ENCODE assay signal across 25 mouse cellular contexts in the genomic region with DNA sequence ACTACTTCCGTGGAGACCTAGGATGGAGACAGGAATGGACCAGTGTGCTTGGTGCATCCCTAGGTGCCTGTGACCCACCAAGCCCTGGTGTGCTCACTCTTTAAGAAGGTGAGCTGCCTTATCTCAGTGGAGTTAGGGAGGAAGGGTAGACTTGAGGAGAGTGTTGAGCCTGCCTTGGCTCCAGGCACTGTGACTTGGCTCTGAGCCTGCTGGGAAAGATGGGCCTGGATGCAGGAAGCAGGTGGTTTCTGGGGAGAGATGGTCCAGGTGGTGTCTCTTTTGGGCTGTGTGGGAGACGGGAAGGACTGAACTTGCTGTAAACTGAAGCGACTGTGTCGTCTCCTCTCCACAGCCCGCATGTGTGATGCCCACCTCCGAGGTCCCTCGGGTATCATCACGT. TPM values are rescaled to one million over a fixed set of nuclear protein-coding genes. Genes with fewer than 3 reads are reported as not detected.
"Had no signal": no experiment of that assay in that cellular context is flagged by ENCODE, and none has a peak within 500 bp of the region (broad histone marks: within the 10 kb centered on the region; RNA-seq: fewer than 3 reads in every experiment).

No protein-coding gene starts in this region.

- H3K4me3 ChIP-seq: layer of hippocampus, adult 2 months; limb, embryonic 10.5 days; limb, embryonic 13.5 days; liver, embryonic 12.5 days; liver, embryonic 15.5 days; lung, embryonic 15.5 days; stomach, embryonic 15.5 days had no signal

- H3K27ac ChIP-seq: layer of hippocampus, adult 2 months; limb, embryonic 10.5 days; limb, embryonic 13.5 days; liver, embryonic 12.5 days; liver, embryonic 15.5 days; lung, embryonic 15.5 days; stomach, embryonic 15.5 days had no signal

- H3K9me3 ChIP-seq: limb, embryonic 10.5 days; limb, embryonic 13.5 days; liver, embryonic 15.5 days; lung, embryonic 15.5 days; stomach, embryonic 15.5 days had no signal

- DNase-seq: kidney, postnatal 25 days; layer of hippocampus, adult 9-11 months; liver; lung, adult 18-20 months; lung, postnatal 10 days; lung, postnatal 4 days; midbrain, embryonic 14.5 days; right cerebral cortex, postnatal 14 days; spleen, adult 18-20 months; thymus, adult 18-20 months; thymus, postnatal 36 days had no signal

- H3K4me2 ChIP-seq: limb, embryonic 13.5 days; liver, embryonic 12.5 days; liver, embryonic 15.5 days; lung, embryonic 15.5 days; midbrain, embryonic 11.5 days; stomach, embryonic 15.5 days had no signal

- H3K27me3 ChIP-seq: limb, embryonic 13.5 days; liver, embryonic 12.5 days; liver, embryonic 15.5 days; lung, embryonic 15.5 days; stomach, embryonic 15.5 days had no signal

- ATAC-seq: liver, embryonic 12.5 days had no signal

- H3K9ac ChIP-seq: limb, embryonic 13.5 days; liver, embryonic 12.5 days; liver, embryonic 15.5 days; lung, embryonic 15.5 days; stomach, embryonic 15.5 days had no signal

- H3K4me1 ChIP-seq: limb, embryonic 10.5 days; limb, embryonic 13.5 days; liver, embryonic 12.5 days; liver, embryonic 15.5 days; lung, embryonic 15.5 days; stomach, embryonic 15.5 days had no signal

- H3K36me3 ChIP-seq: limb, embryonic 10.5 days; limb, embryonic 13.5 days; liver, embryonic 12.5 days; liver, embryonic 15.5 days; lung, embryonic 15.5 days; stomach, embryonic 15.5 days had no signal

RNA-seq across cellular contexts. Expression of gene Hmgb4, which starts 45.3 kb away (rescaled TPM):
- polyA plus RNA-seq: kidney, embryonic 16.5 days; large intestine, adult 2 months; limb, embryonic 10.5 days; limb, embryonic 13.5 days; liver, embryonic 12.5 days; liver, embryonic 15.5 days; lung, embryonic 15.5 days; midbrain, embryonic 11.5 days; midbrain, embryonic 14.5 days; midbrain, postnatal 0 days; neural tube, embryonic 11.5 days; neural tube, embryonic 14.5 days; stomach, embryonic 15.5 days; urinary bladder, adult 2 months had no signal
